Mouse (Mus musculus) embryonic facial prominence, embryonic 11.5 days (tissue): ENCODE data around the gene Clasp2. TPM values are rescaled to one million over a fixed set of nuclear protein-coding genes. Genes with fewer than 3 reads are reported as not detected.
"Not testable (repeated sequence)": the region's sequence is repeated elsewhere in the genome, so short reads cannot be mapped to it uniquely, and the experiment has no call there.

Experiments used
- ATAC-seq: fragments of 200-750 bp; cut with Nextera tagmentation; replicated peaks from 2 replicates; pipeline ENCODE4 v1.8.0; 2017; ENCODE audit warnings: low read depth; ENCODE audit not compliant: insufficient number of reproducible peaks, low FRiP score, low TSS enrichment
- DNase-seq: peaks from one replicate; pipeline ENCODE4 v3.0.0-alpha.2; 2015; ENCODE audit warnings: low spot score
- H3K27ac ChIP-seq: fragments of 300-500 bp; sonication (generic); replicated peaks from 2 replicates; pipeline ENCODE4 v1.5.1; 2014; ENCODE audit warnings: mild to moderate bottlenecking, low read depth, low read length, control low read depth
- H3K27me3 ChIP-seq: fragments of 300-500 bp; sonication (generic); 2 replicates; pipeline ENCODE4 v1.6.1; 2014; ENCODE audit warnings: mild to moderate bottlenecking, low read length, moderate library complexity, mixed read lengths; ENCODE audit not compliant: control insufficient read depth, insufficient read depth
- H3K36me3 ChIP-seq: fragments of 300-500 bp; sonication (generic); replicated peaks from 2 replicates; pipeline ENCODE4 v1.6.1; 2014; ENCODE audit warnings: low read depth, mild to moderate bottlenecking, low read length, moderate library complexity, mixed read lengths; ENCODE audit not compliant: control insufficient read depth, insufficient read depth
- H3K4me1 ChIP-seq: fragments of 300-500 bp; sonication (generic); 2 replicates; pipeline ENCODE4 v1.6.1; 2014; ENCODE audit warnings: low read length, mixed read lengths; ENCODE audit not compliant: control insufficient read depth, insufficient read depth
- H3K4me2 ChIP-seq: fragments of 300-500 bp; sonication (generic); 2 replicates; pipeline ENCODE4 v1.6.1; 2014; ENCODE audit warnings: low read depth, mild to moderate bottlenecking, control low read depth, low read length, moderate library complexity
- H3K4me3 ChIP-seq: fragments of 300-500 bp; sonication (generic); 2 replicates; pipeline ENCODE4 v1.5.1; 2014; ENCODE audit warnings: low read depth, low read length, control low read depth
- H3K9ac ChIP-seq: fragments of 300-500 bp; sonication (generic); replicated peaks from 2 replicates; pipeline ENCODE4 v1.6.1; 2014; ENCODE audit warnings: mild to moderate bottlenecking, control low read depth, low read length
- H3K9me3 ChIP-seq: fragments of 300-500 bp; sonication (generic); replicated peaks from 2 replicates; pipeline ENCODE4 v1.6.1; 2016; ENCODE audit warnings: mild to moderate bottlenecking, low read length, inconsistent platforms, mixed read lengths; ENCODE audit not compliant: control insufficient read depth
- WGBS: fragments of 180-500 bp; shearing (Covaris S2); extraction: QIAGEN DNeasy Blood & Tissue Kit; methylation state at CpG from one replicate; pipeline ENCODE4 v1.1.7; 2014; 5-methylcytosine and 5-hydroxymethylcytosine counted together
- polyA plus RNA-seq: library from polyadenylated mRNA; unstranded; fragments of >200 nt; fragmentation: Nextera tagmentation; extraction: Ambion mirVana; gene quantifications from 2 replicates; pipeline ENCODE4 v1.2.1, GENCODE M21; 2014

The Clasp2 gene
- polyA plus RNA-seq, 1 experiment from 2014 or later = 30.2 TPM

DNA sequence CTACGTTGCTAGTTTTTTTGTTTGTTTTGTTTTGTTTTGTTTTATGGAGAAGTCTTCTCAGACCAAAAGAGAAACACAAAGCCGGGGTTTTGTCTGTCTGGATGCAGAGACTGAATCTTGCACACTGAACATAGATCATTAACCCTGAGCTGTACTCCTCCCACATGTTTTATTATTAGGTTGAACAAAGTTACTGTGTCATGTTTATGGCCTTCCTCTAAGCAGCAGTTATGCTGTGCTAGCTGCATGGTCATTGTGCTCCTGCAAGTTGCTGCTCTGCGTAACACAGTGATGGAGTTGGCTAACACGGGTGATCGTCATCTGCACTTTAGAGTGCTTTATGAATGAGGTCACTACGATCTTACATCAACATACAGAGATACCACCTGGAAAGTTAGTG is 21.1 kb downstream of the Clasp2 start:
- Histone ChIP-seq H3K4me3 (no peak overlapping the region), H3K9ac (no peak overlapping the region), H3K27ac (no peak overlapping the region), H3K27me3 (no peaks in the 10 kb centered on the region), H3K36me3 (no peaks in the 10 kb centered on the region), H3K4me1 (no peaks in the 10 kb centered on the region), H3K4me2 (no peak overlapping the region), H3K9me3 (no peaks in the 10 kb centered on the region)
- no peak for DNase-seq
- no peak for ATAC-seq
- WGBS = 93% methylated on average over 6 of the region's 6 CpGs

GRCm38 (mm10) chr9:113763123-113763522 is 21.9 kb downstream of the Clasp2 start:
- Histone ChIP-seq H3K36me3 (no peaks in the 10 kb centered on the region), H3K4me2 (no peak overlapping the region)
- WGBS = 94% methylated on average over 4 of the region's 4 CpGs

DNA sequence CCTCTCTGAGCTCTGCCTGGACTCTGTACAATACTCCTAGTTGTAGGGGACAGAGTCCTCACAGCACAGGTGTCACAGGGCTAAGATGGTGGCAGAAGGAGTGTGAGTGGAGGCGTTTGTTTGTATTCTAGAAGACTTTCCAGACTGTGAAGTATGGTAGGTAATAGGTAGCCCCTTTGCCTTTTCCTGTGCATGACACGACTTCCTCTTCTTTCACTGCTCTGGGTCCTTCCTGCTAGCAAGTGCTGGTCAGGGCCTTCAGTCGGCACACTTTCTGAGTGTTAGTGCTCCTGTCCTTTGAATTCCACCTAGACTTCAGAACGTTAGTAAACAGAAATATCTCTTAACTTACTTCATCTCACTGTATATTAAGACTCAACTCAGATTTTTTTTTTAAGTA is 29.4 kb downstream of the Clasp2 start:
- H3K4me1 ChIP-seq = no peaks in the 10 kb centered on the region
- H3K36me3 ChIP-seq = no peaks in the 10 kb centered on the region; the same call in 1 of the 2 replicates
- no peak for DNase-seq
- 88% methylated on average over 4 of the region's 4 CpGs for WGBS
- ATAC-seq = no peak
- H3K4me2 ChIP-seq = no peak overlapping the region
- H3K27ac ChIP-seq = no peak overlapping the region
- H3K9me3 ChIP-seq = no peaks in the 10 kb centered on the region
- H3K9ac ChIP-seq = no peak overlapping the region
- H3K4me3 ChIP-seq = no peak overlapping the region
- H3K27me3 ChIP-seq = no peaks in the 10 kb centered on the region

More at GRCm38 (mm10) chr9:113763123-113763522, 21.9 kb downstream of the Clasp2 start:
- no peak overlapping the region for H3K27ac ChIP-seq
- no peaks in the 10 kb centered on the region for H3K4me1 ChIP-seq
- ATAC-seq (no peak), DNase-seq (no peak)
- no peaks in the 10 kb centered on the region for H3K9me3 ChIP-seq
- H3K4me3 ChIP-seq = no peak overlapping the region
- H3K9ac ChIP-seq = no peak overlapping the region
- H3K27me3 ChIP-seq = no peaks in the 10 kb centered on the region

GRCm38 (mm10) chr9:113780863-113781262 is 39.6 kb downstream of the Clasp2 start:
- H3K36me3 ChIP-seq = no peaks in the 10 kb centered on the region
- ATAC-seq = no peak
- H3K4me2 ChIP-seq = no peak overlapping the region
- H3K4me1 ChIP-seq = no peaks in the 10 kb centered on the region
- DNase-seq = no peak
- no peak overlapping the region for H3K27ac ChIP-seq
- no peak overlapping the region for H3K4me3 ChIP-seq
- H3K27me3 ChIP-seq = no peaks in the 10 kb centered on the region
- 82% methylated on average over 3 of the region's 3 CpGs for WGBS
- no peaks in the 10 kb centered on the region for H3K9me3 ChIP-seq
- no peak overlapping the region for H3K9ac ChIP-seq

GRCm38 (mm10) chr9:113782362-113783005 is 41.2 kb downstream of the Clasp2 start:
- no peak for ATAC-seq

DNA sequence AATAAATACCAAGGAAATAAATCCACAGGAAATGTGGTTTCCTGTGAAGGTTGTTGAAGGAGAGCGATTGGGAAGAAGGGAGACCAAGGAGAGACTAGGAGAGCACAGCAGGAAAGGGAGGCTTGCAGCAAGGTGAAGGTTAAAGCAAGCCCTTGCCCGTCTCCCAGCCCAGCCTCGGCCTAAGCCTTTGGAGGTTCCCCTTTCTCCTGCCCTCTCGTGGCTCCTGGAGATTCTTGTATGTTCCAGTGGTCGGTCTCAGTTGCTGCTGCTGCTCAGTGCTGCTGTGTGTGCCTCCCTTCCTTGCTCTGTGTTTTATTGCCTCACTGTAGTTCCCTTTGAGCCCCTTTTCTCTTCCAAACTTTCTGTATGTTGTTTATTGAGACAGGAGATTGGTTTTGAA is 42.4 kb downstream of the Clasp2 start:
- Histone ChIP-seq H3K4me2 (no peak overlapping the region), H3K9ac (no peak overlapping the region), H3K27ac (no peak overlapping the region), H3K9me3 (no peaks in the 10 kb centered on the region), H3K4me3 (no peak overlapping the region), H3K27me3 (no peaks in the 10 kb centered on the region), H3K4me1 (no peaks in the 10 kb centered on the region), H3K36me3 (no peaks in the 10 kb centered on the region)
- DNase-seq (no peak), ATAC-seq (no peak)
- WGBS = 65% methylated on average over 5 of the region's 5 CpGs

More at GRCm38 (mm10) chr9:113782362-113783005, 41.2 kb downstream of the Clasp2 start:
- Histone ChIP-seq H3K4me3 (no peak overlapping the region), H3K4me2 (no peak overlapping the region), H3K4me1 (no peaks in the 10 kb centered on the region), H3K9me3 (no peaks in the 10 kb centered on the region), H3K36me3 (no peaks in the 10 kb centered on the region), H3K9ac (no peak overlapping the region), H3K27ac (no peak overlapping the region), H3K27me3 (no peaks in the 10 kb centered on the region)
- WGBS = 78% methylated on average over 4 of the region's 4 CpGs
- no peak for DNase-seq

- ATAC-seq, H3K4me2 ChIP-seq, H3K4me1 ChIP-seq, H3K4me3 ChIP-seq, H3K9me3 ChIP-seq, H3K36me3 ChIP-seq, DNase-seq, H3K27me3 ChIP-seq, H3K27ac ChIP-seq, H3K9ac ChIP-seq: not testable (repeated sequence)
- WGBS = 42% methylated on average over 4 of the region's 6 CpGs
These were observed 48.0 kb downstream of the Clasp2 start for GRCm38 (mm10) chr9:113789283-113789682.

GRCm38 (mm10) chr9:113792651-113793512 is 51.6 kb downstream of the Clasp2 start:
- H3K4me1 ChIP-seq = no peaks in the 10 kb centered on the region
- WGBS = 2% methylated on average over 17 of the region's 17 CpGs
- no peaks in the 10 kb centered on the region for H3K27me3 ChIP-seq
- H3K4me3 ChIP-seq = peak overlapping the region; percentile 21
- H3K9ac ChIP-seq = peak overlapping the region; percentile 46; the same call in 1 of the 2 replicates
- peak; percentile 89 for DNase-seq
- no peaks in the 10 kb centered on the region for H3K36me3 ChIP-seq
- peak overlapping the region; percentile 39 for H3K4me2 ChIP-seq
- no peaks in the 10 kb centered on the region for H3K9me3 ChIP-seq
- H3K27ac ChIP-seq = peak overlapping the region; percentile 73
- peak; percentile 90 for ATAC-seq
